Mouse (Mus musculus) intestine, embryonic 15.5 days (tissue): ENCODE measurements around the gene Svop. TPM values are rescaled to one million over a fixed set of nuclear protein-coding genes. Genes with fewer than 3 reads are reported as not detected.

Experiments used
- ATAC-seq: fragments of 200-750 bp; cut with Nextera tagmentation; 2 replicates; pipeline ENCODE4 v1.8.0; 2017; ENCODE audit warnings: moderate TSS enrichment, moderate library complexity
- H3K27ac ChIP-seq: fragments of 300-500 bp; sonication (generic); 2 replicates; pipeline ENCODE4 v1.5.1; 2015; ENCODE audit warnings: mild to moderate bottlenecking, inconsistent platforms
- H3K27me3 ChIP-seq: fragments of 300-500 bp; sonication (generic); replicated peaks from 2 replicates; pipeline ENCODE4 v1.6.1; 2015; ENCODE audit warnings: inconsistent platforms
- H3K36me3 ChIP-seq: fragments of 300-500 bp; sonication (generic); 2 replicates; pipeline ENCODE4 v1.6.1; 2015; ENCODE audit warnings: inconsistent platforms
- H3K4me1 ChIP-seq: fragments of 300-500 bp; sonication (generic); replicated peaks from 2 replicates; pipeline ENCODE4 v1.6.1; 2015; ENCODE audit warnings: inconsistent platforms
- H3K4me2 ChIP-seq: fragments of 300-500 bp; sonication (generic); replicated peaks from 2 replicates; pipeline ENCODE4 v1.6.1; 2015; ENCODE audit warnings: mild to moderate bottlenecking, inconsistent platforms
- H3K4me3 ChIP-seq: fragments of 300-500 bp; sonication (generic); replicated peaks from 2 replicates; pipeline ENCODE4 v1.5.1; 2015; ENCODE audit warnings: inconsistent platforms
- H3K9ac ChIP-seq: fragments of 300-500 bp; sonication (generic); 2 replicates; pipeline ENCODE4 v1.6.1; 2015; ENCODE audit warnings: inconsistent platforms
- H3K9me3 ChIP-seq: fragments of 300-500 bp; sonication (generic); 2 replicates; pipeline ENCODE4 v1.6.1; 2016; ENCODE audit warnings: inconsistent platforms
- WGBS: fragments of 180-500 bp; shearing (Covaris S2); methylation state at CpG from one replicate; pipeline ENCODE4 v1.1.7; 2015; 5-methylcytosine and 5-hydroxymethylcytosine counted together
- polyA plus RNA-seq: library from polyadenylated mRNA; unstranded; fragments of >200 nt; fragmentation: Nextera tagmentation; extraction: Ambion mirVana; gene quantifications from 2 replicates; pipeline ENCODE4 v1.2.1, GENCODE M21; 2015

Gene Svop
- polyA plus RNA-seq, 1 experiment from 2014 or later = 2.5 TPM

- WGBS = 67% methylated on average over 4 of the region's 4 CpGs
Observed at GRCm38 (mm10) chr5:114006974-114007373, 84.4 kb downstream of the Svop start.

GRCm38 (mm10) chr5:114005100-114005499, 86.3 kb downstream of the Svop start:
- peak overlapping the region; percentile 54; the same call in 1 of the 2 replicates for H3K27ac ChIP-seq
- WGBS = 50% methylated on average over 5 of the region's 5 CpGs
- H3K4me3 ChIP-seq = no peak overlapping the region; the same call in 1 of the 2 replicates

More at GRCm38 (mm10) chr5:114006974-114007373, 84.4 kb downstream of the Svop start:
- no peak for ATAC-seq
- Histone ChIP-seq H3K4me1 (0 out of 2 replicates have a peak, but pooled peaks cover 7% of the 10 kb centered on the region), H3K9ac (no peak overlapping the region), H3K9me3 (no peaks in the 10 kb centered on the region), H3K4me2 (no peak overlapping the region), H3K27me3 (no peaks in the 10 kb centered on the region), H3K27ac (no peak overlapping the region), H3K36me3 (no peaks in the 10 kb centered on the region), H3K4me3 (no peak overlapping the region)

GRCm38 (mm10) chr5:114004573-114004972, 86.8 kb downstream of the Svop start:
- 49% methylated on average over 11 of the region's 11 CpGs for WGBS
- H3K4me2 ChIP-seq = peak overlapping the region; percentile 17
- no peak overlapping the region for H3K9ac ChIP-seq
- 0 out of 2 replicates have a peak, but pooled peaks cover 7% of the 10 kb centered on the region for H3K4me1 ChIP-seq
- peak; percentile 70 for ATAC-seq
- no peak overlapping the region; the same call in 1 of the 2 replicates for H3K4me3 ChIP-seq
- no peaks in the 10 kb centered on the region for H3K36me3 ChIP-seq
- peak overlapping the region; percentile 54 for H3K27ac ChIP-seq
- no peaks in the 10 kb centered on the region for H3K27me3 ChIP-seq
- no peaks in the 10 kb centered on the region for H3K9me3 ChIP-seq

More at GRCm38 (mm10) chr5:114005100-114005499, 86.3 kb downstream of the Svop start:
- peak overlapping the region; percentile 17 for H3K4me2 ChIP-seq
- 0 out of 2 replicates have a peak, but pooled peaks cover 7% of the 10 kb centered on the region for H3K4me1 ChIP-seq
- no peaks in the 10 kb centered on the region for H3K9me3 ChIP-seq
- no peak overlapping the region for H3K9ac ChIP-seq
- no peaks in the 10 kb centered on the region for H3K36me3 ChIP-seq
- no peaks in the 10 kb centered on the region for H3K27me3 ChIP-seq
- ATAC-seq = peak; percentile 71

GRCm38 (mm10) chr5:114003542-114003941, 87.8 kb downstream of the Svop start, which contains the start of gene Dao:
Gene Dao (plus strand): TSS chr5:114003703.
- Histone ChIP-seq H3K9ac (no peak within 1 kb of the TSS), H3K27me3 (no peaks in the 10 kb centered on the region), H3K36me3 (no peaks in the 10 kb centered on the region), H3K4me1 (0 out of 2 replicates have a peak, but pooled peaks cover 7% of the 10 kb centered on the region), H3K9me3 (no peaks in the 10 kb centered on the region), H3K4me2 (peak within 1 kb of the TSS; percentile 17), H3K4me3 (no peak within 1 kb of the TSS), H3K27ac (peak within 1 kb of the TSS; percentile 54)
- 46% methylated on average over 5 of the region's 5 CpGs for WGBS
- peak; percentile 59 for ATAC-seq

GRCm38 (mm10) chr5:113999382-113999781, 92.0 kb downstream of the Svop start:
- Histone ChIP-seq H3K4me2 (no peak overlapping the region), H3K36me3 (no peaks in the 10 kb centered on the region), H3K9ac (no peak overlapping the region), H3K27me3 (no peaks in the 10 kb centered on the region), H3K9me3 (no peaks in the 10 kb centered on the region), H3K4me3 (no peak overlapping the region), H3K4me1 (peaks cover 10% of the 10 kb centered on the region; the same call in 1 of the 2 replicates), H3K27ac (0 out of 2 replicates have a peak overlapping the region, but pooled peaks have one; percentile 8)
- peak; percentile 71 for ATAC-seq
- 38% methylated on average over 5 of the region's 5 CpGs for WGBS

- no peaks in the 10 kb centered on the region for H3K36me3 ChIP-seq
- no peaks in the 10 kb centered on the region for H3K9me3 ChIP-seq
- H3K4me2 ChIP-seq = no peak overlapping the region
- ATAC-seq = no peak
- 37% methylated on average over 2 of the region's 2 CpGs for WGBS
- H3K4me1 ChIP-seq = peaks cover 17% of the 10 kb centered on the region; the same call in 1 of the 2 replicates
- no peak overlapping the region for H3K27ac ChIP-seq
- H3K9ac ChIP-seq = no peak overlapping the region
- no peaks in the 10 kb centered on the region for H3K27me3 ChIP-seq
- no peak overlapping the region for H3K4me3 ChIP-seq
Observed at GRCm38 (mm10) chr5:113996458-113996857, 94.9 kb downstream of the Svop start.

- peak within 1 kb of the TSS; percentile 94 for H3K27ac ChIP-seq
Observed at GRCm38 (mm10) chr5:113993487-113994465, 97.6 kb downstream of the Svop start, which contains the start of gene Ssh1. Gene Ssh1 (minus strand): TSS chr5:113993894.

GRCm38 (mm10) chr5:113993031-113993486, 98.3 kb downstream of the Svop start:
- Histone ChIP-seq H3K4me2 (peak overlapping the region; percentile 84), H3K9me3 (no peaks in the 10 kb centered on the region), H3K36me3 (peaks cover 4% of the 10 kb centered on the region; the same call in 1 of the 2 replicates), H3K27me3 (no peaks in the 10 kb centered on the region), H3K27ac (peak overlapping the region; percentile 94), H3K4me3 (peak overlapping the region; percentile 84), H3K9ac (peak overlapping the region; percentile 86), H3K4me1 (peaks cover 21% of the 10 kb centered on the region)
- WGBS = 0% methylated on average over 22 of the region's 22 CpGs
- ATAC-seq = peak; percentile 62

More at GRCm38 (mm10) chr5:113993487-113994465, 97.6 kb downstream of the Svop start, which contains the start of gene Ssh1:
- under 1% methylated on average over 69 of the region's 83 CpGs for WGBS
- H3K9me3 ChIP-seq = no peaks in the 10 kb centered on the region
- H3K4me3 ChIP-seq = peak within 1 kb of the TSS; percentile 84
- peak; percentile 90 for ATAC-seq
- H3K27me3 ChIP-seq = no peaks in the 10 kb centered on the region
- peaks cover 21% of the 10 kb centered on the region for H3K4me1 ChIP-seq
- H3K36me3 ChIP-seq = peaks cover 4% of the 10 kb centered on the region; the same call in 1 of the 2 replicates
- peak within 1 kb of the TSS; percentile 86 for H3K9ac ChIP-seq
- peak within 1 kb of the TSS; percentile 84 for H3K4me2 ChIP-seq

- Histone ChIP-seq H3K27me3 (no peaks in the 10 kb centered on the region), H3K9ac (peak overlapping the region; percentile 86), H3K4me2 (peak overlapping the region; percentile 84), H3K9me3 (no peaks in the 10 kb centered on the region), H3K4me3 (peak overlapping the region; percentile 84), H3K4me1 (peaks cover 21% of the 10 kb centered on the region), H3K36me3 (peaks cover 4% of the 10 kb centered on the region; the same call in 1 of the 2 replicates), H3K27ac (peak overlapping the region; percentile 94)
- WGBS = 8% methylated on average over 12 of the region's 12 CpGs
- ATAC-seq = no peak
Observed at GRCm38 (mm10) chr5:113992339-113992831, 99.0 kb downstream of the Svop start.

- WGBS = 63% methylated on average over 7 of the region's 7 CpGs
- Histone ChIP-seq H3K9ac (no peak overlapping the region), H3K4me1 (peaks cover 25% of the 10 kb centered on the region), H3K27ac (no peak overlapping the region), H3K4me2 (no peak overlapping the region), H3K4me3 (no peak overlapping the region), H3K27me3 (no peaks in the 10 kb centered on the region), H3K9me3 (no peaks in the 10 kb centered on the region), H3K36me3 (peaks cover 4% of the 10 kb centered on the region; the same call in 1 of the 2 replicates)
- ATAC-seq = no peak
Observed at GRCm38 (mm10) chr5:113991141-113991540, 100.2 kb downstream of the Svop start.

GRCm38 (mm10) chr5:113990593-113990992, 100.8 kb downstream of the Svop start:
- no peak overlapping the region for H3K9ac ChIP-seq
- H3K4me3 ChIP-seq = no peak overlapping the region
- ATAC-seq = no peak
- WGBS = 87% methylated on average over 5 of the region's 5 CpGs
- H3K9me3 ChIP-seq = no peaks in the 10 kb centered on the region
- H3K4me2 ChIP-seq = no peak overlapping the region
- H3K27me3 ChIP-seq = no peaks in the 10 kb centered on the region
- peaks cover 30% of the 10 kb centered on the region for H3K4me1 ChIP-seq
- peaks cover 4% of the 10 kb centered on the region; the same call in 1 of the 2 replicates for H3K36me3 ChIP-seq
- no peak overlapping the region for H3K27ac ChIP-seq
